Mouse (Mus musculus) cortical plate, adult 2 months (tissue): ENCODE results near the gene Pole4. TPM values are rescaled to one million over a fixed set of nuclear protein-coding genes. Genes with fewer than 3 reads are reported as not detected.

Source experiments
- H3K27ac ChIP-seq: fragments of 200-500 bp; 2 replicates; pipeline ENCODE4 v1.5.1; 2012; ENCODE audit warnings: low read length, control low read depth, inconsistent platforms; ENCODE audit not compliant: insufficient read depth
- H3K4me1 ChIP-seq: fragments of 200-500 bp; 2 replicates; pipeline ENCODE4 v1.6.1; 2011; ENCODE audit warnings: low read length; ENCODE audit not compliant: control insufficient read depth, insufficient read depth
- H3K4me3 ChIP-seq: fragments of 200-500 bp; 2 replicates; pipeline ENCODE4 v1.5.1; 2011; ENCODE audit warnings: mild to moderate bottlenecking, low read length, control low read depth; ENCODE audit not compliant: insufficient read depth
- CTCF ChIP-seq: fragments of 200-500 bp; IDR thresholded peaks from 2 replicates; pipeline ENCODE4 v1.5.1; 2011; ENCODE audit warnings: mild to moderate bottlenecking, control low read depth, low read length; ENCODE audit not compliant: insufficient read depth; ENCODE audit errors: extremely low read depth
- POLR2A ChIP-seq: fragments of 200-500 bp; IDR thresholded peaks from 2 replicates; pipeline ENCODE4 v1.6.1; 2011; ENCODE audit warnings: mild to moderate bottlenecking, low read length, control low read depth; ENCODE audit not compliant: insufficient read depth; ENCODE audit errors: extremely low read depth
- polyA plus RNA-seq: library from polyadenylated mRNA; depleted of rRNA; stranded (reverse); fragments of >200 nt; gene quantifications from 2 replicates; pipeline ENCODE4 v1.2.3, GENCODE M21; 2012; rRNA removed

Pole4 gene
- polyA plus RNA-seq: 41.4 and 42.4 TPM in 2 replicates

DNA sequence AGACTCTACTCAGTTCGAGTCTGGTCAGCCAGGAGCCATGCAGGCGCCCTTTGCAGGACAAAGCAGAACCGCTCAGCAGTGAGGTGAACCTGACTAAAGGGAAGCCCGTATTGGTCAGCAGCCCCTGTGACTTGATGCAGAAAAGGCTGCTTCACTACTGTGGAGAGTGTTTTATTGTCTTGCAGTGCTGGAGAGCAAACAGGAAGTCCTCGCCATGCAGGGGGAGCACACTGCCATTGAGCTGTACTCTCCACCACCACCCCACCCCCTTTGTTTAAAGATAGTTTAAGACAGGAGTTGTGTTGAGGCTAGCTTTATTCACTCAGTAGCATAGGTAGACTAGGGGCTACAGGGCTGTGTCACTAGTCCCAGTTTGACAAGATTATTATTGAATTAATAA, at the start of gene Pole4:
Pole4 (minus strand) TSS at position 145 of the 400 bp plus-strand sequence.
- Histone ChIP-seq H3K4me3 (no peak within 1 kb of the TSS), H3K27ac (no peak within 1 kb of the TSS), H3K4me1 (no peaks in the 10 kb centered on the region)
- TF ChIP-seq CTCF (no peak), POLR2A (no peak)

DNA sequence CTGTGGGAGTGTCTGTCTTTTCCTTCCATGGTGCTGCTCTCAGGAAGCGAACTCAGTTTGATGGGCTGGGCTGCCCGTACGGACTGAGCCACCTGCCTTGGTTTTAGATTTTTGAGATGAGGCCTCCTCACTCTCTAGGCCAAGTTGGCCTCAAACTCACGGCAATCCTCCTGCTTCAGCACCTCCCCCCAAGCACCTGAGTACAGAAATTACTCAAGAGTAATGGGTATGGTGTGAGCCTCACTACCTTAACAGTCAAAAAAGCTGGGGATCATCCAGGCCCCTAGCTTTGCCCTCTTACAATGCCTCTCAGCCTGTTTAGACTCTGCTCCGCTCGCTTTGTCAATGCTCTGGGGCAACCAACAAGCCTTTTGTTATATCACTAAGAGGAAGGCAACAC, 49.6 kb upstream of the Pole4 start:
- Histone ChIP-seq H3K4me1 (no peaks in the 10 kb centered on the region), H3K4me3 (no peak overlapping the region), H3K27ac (no peak overlapping the region)
- no peak for TF ChIP-seq POLR2A
- TF ChIP-seq CTCF: no peak

DNA sequence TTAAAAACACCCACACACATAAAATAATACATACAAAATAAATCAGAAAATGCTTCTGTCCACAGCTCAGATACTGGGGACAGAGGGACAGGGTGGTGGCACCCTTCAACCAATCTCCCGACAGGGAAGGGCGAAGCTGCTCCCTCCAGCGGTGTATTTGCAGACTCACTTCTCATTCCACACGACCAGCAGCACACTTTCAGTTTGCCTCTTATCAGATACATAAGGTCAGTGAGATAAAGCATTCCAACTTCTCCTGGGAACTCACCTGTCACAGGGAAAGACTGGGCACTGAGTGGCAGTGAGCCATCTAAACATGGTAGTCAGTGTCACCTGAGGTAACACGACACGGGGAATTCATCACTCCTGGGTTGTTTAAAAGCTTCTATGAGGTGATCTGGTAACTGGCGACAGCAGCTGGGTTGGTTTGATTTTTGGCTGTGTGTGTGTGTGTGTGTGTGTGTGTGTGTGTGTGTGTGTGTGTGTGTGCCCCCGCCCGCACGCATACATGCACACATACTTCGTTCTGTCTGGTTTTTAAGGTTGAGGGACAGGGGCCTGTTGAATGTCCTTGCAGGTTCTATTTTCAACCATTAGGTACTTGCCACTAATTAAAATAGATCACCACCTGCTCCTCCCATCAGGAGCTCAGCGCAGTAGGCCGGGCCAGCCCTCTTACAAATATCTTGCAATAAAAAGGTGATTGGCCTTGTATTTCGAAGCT, 48.6 kb upstream of the Pole4 start:
- Histone ChIP-seq H3K4me3 (no peak overlapping the region), H3K27ac (no peak overlapping the region), H3K4me1 (no peaks in the 10 kb centered on the region)
- TF ChIP-seq POLR2A (no peak), CTCF (no peak)

DNA sequence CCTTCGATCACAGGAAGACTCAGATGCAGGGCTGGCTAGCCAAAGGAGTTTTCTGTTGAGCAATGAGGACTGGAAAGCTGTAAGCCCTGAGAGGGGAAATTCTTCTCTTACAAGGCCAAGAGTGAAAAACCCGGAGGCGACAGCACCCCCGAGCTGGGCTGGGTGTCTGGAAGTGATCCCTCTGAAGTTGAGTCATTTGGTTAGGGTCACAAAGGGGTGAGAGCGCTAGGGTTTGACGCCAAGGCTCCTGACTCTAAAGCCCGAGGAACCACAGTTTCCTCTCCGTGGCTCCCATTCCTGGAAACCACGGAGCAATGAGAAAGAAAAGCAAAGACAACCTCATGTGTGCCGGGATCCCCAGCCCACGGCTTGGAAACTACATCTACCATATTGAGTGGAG, 47.9 kb upstream of the Pole4 start:
- Histone ChIP-seq H3K4me1 (no peaks in the 10 kb centered on the region), H3K27ac (no peak overlapping the region), H3K4me3 (no peak overlapping the region)
- TF ChIP-seq CTCF (no peak), POLR2A (no peak)

DNA sequence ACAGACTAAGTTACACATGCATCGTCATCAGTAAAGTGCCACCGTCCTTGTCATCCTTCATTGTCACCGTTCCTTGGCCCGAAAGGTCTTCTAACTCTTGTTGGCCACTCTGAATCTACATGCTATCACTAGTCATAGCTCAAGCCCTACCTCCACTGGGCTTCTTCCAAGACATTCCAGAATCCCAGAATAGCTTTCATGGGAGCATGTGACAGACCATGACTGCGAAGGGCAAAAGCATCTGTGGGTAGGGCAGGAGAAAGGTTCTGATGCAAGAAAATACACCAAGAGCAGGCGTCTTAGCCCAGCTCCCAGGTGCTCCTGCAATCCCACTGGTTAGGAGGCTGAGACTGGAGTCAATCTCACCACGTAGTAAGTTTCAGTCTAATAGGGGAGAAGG, 46.6 kb upstream of the Pole4 start:
- no peaks in the 10 kb centered on the region for H3K4me1 ChIP-seq
- no peak overlapping the region for H3K4me3 ChIP-seq
- no peak overlapping the region for H3K27ac ChIP-seq
- TF ChIP-seq POLR2A (no peak), CTCF (no peak)

DNA sequence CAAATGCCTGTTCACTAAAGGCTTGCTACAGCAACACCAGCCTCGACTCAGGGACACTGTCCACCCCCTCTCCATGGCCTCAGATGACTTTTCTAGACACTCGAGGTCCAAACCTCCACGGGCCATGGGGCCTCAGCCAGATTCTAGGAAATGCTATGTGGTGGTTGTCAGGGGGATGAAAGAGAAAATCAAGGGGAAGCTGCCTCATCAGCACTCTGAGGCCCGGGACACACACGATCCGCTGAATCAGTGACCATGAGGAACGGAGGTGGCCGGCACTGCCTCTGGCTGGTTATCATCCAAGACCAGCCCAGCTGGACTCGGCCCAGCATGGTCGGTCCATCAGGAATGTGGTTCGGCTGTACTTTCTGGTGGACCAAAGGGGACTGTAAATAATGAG, 45.9 kb upstream of the Pole4 start:
- TF ChIP-seq CTCF (no peak), POLR2A (no peak)
- H3K4me3 ChIP-seq: no peak overlapping the region
- no peaks in the 10 kb centered on the region for H3K4me1 ChIP-seq
- H3K27ac ChIP-seq: no peak overlapping the region

DNA sequence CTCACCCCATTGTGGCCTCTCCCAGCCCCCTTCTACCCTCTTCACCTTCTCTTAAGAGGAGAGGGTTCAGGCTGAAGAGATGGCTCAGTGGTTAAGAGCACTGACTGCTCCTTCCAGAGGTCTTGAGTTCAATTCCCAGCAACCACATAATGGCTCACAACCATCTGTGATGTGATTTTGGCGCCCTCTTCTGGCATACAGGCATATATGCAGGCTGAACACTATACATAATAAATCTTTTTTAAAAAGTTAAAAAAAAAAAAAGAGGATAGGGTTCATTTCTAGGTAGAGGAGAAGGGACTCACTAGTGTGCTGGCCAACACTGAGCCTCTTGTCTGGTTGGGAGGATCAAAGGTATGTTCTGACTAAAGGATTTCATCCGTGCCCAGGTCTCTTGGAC, 44.9 kb upstream of the Pole4 start:
- Histone ChIP-seq H3K4me3 (no peak overlapping the region), H3K4me1 (no peaks in the 10 kb centered on the region), H3K27ac (no peak overlapping the region)
- no peak for TF ChIP-seq CTCF
- TF ChIP-seq POLR2A: no peak

DNA sequence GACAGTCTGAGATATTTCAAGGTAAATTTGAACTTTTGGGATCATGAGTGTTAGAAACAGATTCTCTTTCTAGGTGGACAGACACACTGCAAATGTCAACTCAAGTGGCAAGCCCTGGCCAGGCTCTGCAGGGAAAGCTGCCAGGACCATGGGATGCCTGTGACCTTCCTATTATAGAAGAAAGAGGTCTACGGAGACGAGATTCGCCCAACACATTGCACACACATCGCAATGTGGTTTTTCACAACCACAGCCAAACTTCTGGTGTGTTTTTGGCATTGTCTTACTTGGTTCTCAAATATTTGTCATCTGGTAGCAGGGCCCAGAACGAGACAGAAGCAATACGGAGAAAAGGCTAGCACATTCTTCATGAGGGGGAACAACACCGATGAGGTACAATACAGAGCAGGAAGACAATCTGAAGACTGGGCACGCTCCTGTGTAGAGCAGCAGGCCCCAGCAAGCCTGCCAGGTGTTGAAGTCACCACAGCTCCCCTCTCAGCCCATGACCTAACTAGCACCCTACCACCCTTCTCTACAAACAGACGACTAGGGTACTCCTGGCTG, 43.0 kb upstream of the Pole4 start:
- Histone ChIP-seq H3K4me1 (no peaks in the 10 kb centered on the region), H3K4me3 (no peak overlapping the region), H3K27ac (no peak overlapping the region)
- TF ChIP-seq CTCF (no peak), POLR2A (no peak)

DNA sequence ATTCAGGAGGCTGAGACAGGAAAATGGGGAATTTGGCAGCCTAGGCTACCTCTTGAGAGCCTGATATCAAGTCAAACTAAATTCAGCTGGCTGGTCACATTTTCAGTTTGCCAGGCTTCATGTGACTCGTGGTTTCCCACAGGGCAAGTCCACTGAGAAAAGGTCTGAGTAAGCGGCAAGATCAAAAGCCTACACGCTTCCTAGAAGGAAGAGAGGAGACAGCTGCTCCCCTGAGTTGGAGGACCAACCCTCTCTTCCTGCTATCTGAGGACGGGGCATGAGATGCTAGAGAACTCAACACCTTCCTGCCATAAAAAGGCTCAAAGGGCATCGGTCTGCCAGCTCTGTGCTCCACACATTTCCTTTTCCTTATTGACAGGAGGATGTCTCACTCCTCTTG, 41.9 kb upstream of the Pole4 start:
- Histone ChIP-seq H3K4me3 (no peak overlapping the region), H3K4me1 (no peaks in the 10 kb centered on the region), H3K27ac (no peak overlapping the region)
- TF ChIP-seq POLR2A (no peak), CTCF (no peak)

DNA sequence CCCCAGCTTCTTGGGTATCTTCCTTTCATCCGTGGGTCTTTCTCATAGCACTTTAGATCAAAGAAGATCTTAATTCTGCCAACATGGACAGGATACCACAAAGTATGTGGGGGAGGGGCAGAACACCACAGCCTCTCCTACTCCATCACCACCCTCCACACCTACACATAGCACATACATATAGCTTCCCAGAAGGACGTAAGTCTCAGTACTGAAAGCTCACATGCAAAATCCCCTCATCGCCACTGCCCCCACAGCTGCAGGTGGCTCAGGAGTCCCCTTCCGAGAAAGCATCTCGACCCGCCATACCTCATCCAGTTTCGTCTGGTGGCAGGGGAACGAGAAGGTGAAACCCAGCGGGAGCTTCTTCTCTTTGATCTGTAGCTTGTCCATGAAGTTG, 39.4 kb upstream of the Pole4 start:
- H3K4me3 ChIP-seq: no peak overlapping the region
- TF ChIP-seq POLR2A (no peak), CTCF (no peak)
- H3K27ac ChIP-seq: no peak overlapping the region
- no peaks in the 10 kb centered on the region for H3K4me1 ChIP-seq
